Mouse (Mus musculus) erythroblast, adult 5-6 weeks (primary cell): ENCODE data around the gene Soat2. TPM values are rescaled to one million over a fixed set of nuclear protein-coding genes. Genes with fewer than 3 reads are reported as not detected.

Source experiments
- ATAC-seq: replicated peaks from 2 replicates; pipeline ENCODE4 v1.8.0; 2016; ENCODE audit warnings: moderate number of reproducible peaks, mild to moderate bottlenecking, moderate TSS enrichment, inconsistent platforms; ENCODE audit not compliant: poor library complexity, low FRiP score, severe bottlenecking
- total RNA-seq, 2 experiments: library from RNA; stranded (forward) in 1 of 2; stranded (reverse) in 1 of 2; fragments of 150-400 nt in 1 of 2; fragments of 200-764, 138-1000 nt in 1 of 2; gene quantifications; 2 replicates each; pipeline versions ENCODE4 v1.2.3 to v1.2.4; 2015 to 2017; ENCODE audit warnings: low replicate concordance in 2 of 2

The Soat2 gene
- total RNA-seq, 2 experiments from 2014 or later: 1.5 TPM; not detected in 1

- ATAC-seq: no peak
These were observed 37.5 kb upstream of the Soat2 start for GRCm38 (mm10) chr15:102112827-102113226.

- no peak for ATAC-seq
These were observed 36.7 kb upstream of the Soat2 start for GRCm38 (mm10) chr15:102113674-102114073.

GRCm38 (mm10) chr15:102114651-102115260 is 35.6 kb upstream of the Soat2 start:
- ATAC-seq: no peak

- ATAC-seq: no peak
These were observed 34.5 kb upstream of the Soat2 start for GRCm38 (mm10) chr15:102115731-102116231.

- no peak for ATAC-seq
These were observed 33.4 kb upstream of the Soat2 start for GRCm38 (mm10) chr15:102116753-102117415.

- no peak for ATAC-seq
These were observed 32.6 kb upstream of the Soat2 start for GRCm38 (mm10) chr15:102117461-102118443.

- ATAC-seq: no peak
These were observed 31.7 kb upstream of the Soat2 start for GRCm38 (mm10) chr15:102118591-102118990.

- ATAC-seq: no peak
These were observed 31.1 kb upstream of the Soat2 start for GRCm38 (mm10) chr15:102119121-102119830.

- ATAC-seq: no peak
These were observed 30.5 kb upstream of the Soat2 start for GRCm38 (mm10) chr15:102119831-102120170.

GRCm38 (mm10) chr15:102120530-102120929 is 29.8 kb upstream of the Soat2 start:
- no peak for ATAC-seq

- ATAC-seq: no peak
These were observed 24.0 kb upstream of the Soat2 start for GRCm38 (mm10) chr15:102126303-102126702.

- no peak for ATAC-seq
These were observed 17.0 kb upstream of the Soat2 start for GRCm38 (mm10) chr15:102133314-102133713.

GRCm38 (mm10) chr15:102134709-102135108 is 15.6 kb upstream of the Soat2 start:
- ATAC-seq: no peak

GRCm38 (mm10) chr15:102135522-102136128 is 14.7 kb upstream of the Soat2 start:
- peak; percentile 8 for ATAC-seq

- ATAC-seq: peak; percentile 98
These were observed 14.1 kb upstream of the Soat2 start, which contains the start of gene Spryd3 for GRCm38 (mm10) chr15:102136129-102136758. Gene Spryd3 (minus strand): TSS chr15:102136234.

GRCm38 (mm10) chr15:102141120-102141519 is 9.2 kb upstream of the Soat2 start:
- ATAC-seq: no peak

GRCm38 (mm10) chr15:102142914-102143912 is 7.1 kb upstream of the Soat2 start:
- ATAC-seq: no peak

- ATAC-seq: no peak
These were observed 6.0 kb upstream of the Soat2 start, which contains the start of gene Igfbp6 for GRCm38 (mm10) chr15:102144274-102144711. Gene Igfbp6 (plus strand): TSS chr15:102144362.
